Mouse (Mus musculus) E14TG2a.4 (cell line): Measurements from ENCODE around the gene Tssk4.

Experiments
- CTCF ChIP-seq: conservative IDR thresholded peaks from 2 replicates; pipeline ENCODE4 v1.5.1; 2014; ENCODE audit warnings: low read length
- POU5F1 ChIP-seq: IDR thresholded peaks from 2 replicates; pipeline ENCODE4 v1.6.1; 2014; ENCODE audit warnings: low read length, borderline replicate concordance

DNA sequence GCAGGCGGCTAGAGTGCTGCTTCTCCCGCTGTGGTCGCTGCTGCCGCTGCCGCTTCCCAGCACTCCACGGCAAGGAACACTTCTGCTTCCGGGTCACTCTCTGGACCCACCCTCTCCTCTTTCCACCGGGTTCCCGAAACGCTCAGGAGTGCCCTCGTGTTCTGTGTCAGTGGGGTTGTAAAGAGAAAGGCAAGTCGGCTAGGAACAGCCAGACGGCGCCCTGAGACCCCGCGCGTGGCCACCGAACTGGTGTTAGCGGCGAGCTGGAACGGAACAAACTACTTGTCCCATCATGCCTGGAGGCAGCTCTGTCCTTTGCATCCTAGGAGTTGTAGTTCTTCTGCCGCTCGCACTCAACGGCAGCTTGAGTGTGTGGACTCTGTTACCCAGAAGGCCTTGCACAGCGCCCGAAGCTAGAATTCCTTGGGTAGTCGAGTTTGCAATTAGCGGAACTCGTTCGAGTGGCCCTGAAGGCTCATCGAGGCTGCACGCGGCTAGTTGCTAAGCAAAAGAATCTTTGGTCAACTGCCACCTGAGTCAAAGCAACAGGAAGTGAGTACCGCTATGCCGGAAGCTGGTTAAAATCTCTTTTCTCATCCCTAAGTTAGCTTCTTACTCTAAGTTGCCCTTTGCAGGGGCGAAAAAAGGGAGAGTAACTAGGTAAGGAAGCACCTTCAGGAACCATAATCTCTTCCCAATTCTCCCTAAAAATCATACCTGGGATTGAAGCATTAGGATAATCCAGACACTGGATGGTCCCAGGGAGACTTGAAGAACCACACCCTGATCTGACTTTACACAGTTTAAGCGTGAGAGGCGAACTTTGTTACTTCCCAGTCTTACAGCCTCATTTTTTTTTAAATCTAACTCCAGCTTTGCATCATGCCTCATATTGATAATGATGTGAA is 22.1 kb downstream of the Tssk4 start, which contains the start of the genes Gmpr2 and Nedd8:
- TF ChIP-seq CTCF (no peak), POU5F1 (no peak)
